Mouse (Mus musculus): ENCODE measurements at regions not wholly inside any gene's neighbourhood (a gene's known extent, or its start where the extent isn't known, plus 50 kb on each side); places are given as distances from the start of the nearest gene placed in this dataset.

DNA sequence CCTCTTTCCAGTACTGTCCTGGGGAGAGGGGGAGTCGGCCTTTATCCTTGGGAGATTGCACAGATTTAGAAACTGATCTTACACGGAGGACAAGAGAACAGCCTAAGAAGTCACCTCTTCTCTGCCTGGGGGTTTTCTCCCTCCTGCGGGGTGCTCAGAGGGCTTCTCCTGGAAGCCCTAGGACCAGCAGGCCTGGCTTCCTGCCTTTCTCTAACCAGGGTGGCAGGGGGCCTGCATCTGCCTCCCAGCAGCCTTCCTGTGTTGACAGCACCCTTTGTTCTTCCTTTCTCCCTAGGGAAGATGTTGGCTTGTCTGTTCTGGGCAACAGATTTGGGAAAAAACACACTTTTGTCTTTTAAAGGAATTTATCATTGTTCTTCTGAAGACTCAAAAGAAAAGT lies 153.0 kb upstream of the Tgfbr2 start:
- DNase-seq: peak; percentile 62

DNA sequence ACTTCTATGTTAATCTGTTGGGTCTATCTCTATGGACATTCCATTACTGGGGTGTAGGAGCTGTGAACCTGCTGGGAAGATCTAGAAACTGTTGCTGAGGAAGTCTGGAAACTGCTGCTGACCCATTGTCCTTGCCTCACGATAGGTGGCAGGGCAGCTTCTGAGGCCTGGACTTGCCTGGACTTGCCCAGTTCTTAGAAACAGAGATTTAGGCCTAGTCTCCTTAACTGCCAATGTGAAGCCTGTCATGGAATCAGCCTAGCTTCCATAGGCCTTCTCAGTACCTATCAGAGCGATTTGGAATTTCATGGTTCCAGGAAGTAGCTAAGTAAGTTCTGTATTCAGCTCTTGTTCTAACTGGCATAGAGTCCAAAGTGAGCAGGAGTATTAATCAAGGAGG lies 151.9 kb upstream of the Tgfbr2 start:
- DNase-seq: no peak

DNA sequence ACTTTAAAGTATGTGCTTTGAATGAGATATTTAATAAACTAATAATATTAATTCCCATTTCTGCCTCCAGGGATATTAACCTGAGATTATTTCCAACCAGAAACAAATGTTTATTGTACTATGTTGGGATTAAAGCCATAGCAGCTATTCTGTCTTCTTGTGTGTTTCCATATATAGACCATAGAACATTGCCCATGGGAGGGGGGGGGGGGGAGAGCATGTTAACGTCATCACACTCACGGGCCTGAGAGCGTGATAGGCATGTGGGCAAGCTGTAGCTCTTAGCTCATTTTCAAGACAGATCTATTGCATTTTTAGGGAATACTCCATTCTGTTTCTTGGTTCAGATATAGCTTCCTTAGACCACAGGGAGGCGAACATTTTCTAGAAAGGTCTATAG lies 149.8 kb upstream of the Tgfbr2 start:
- no peak for DNase-seq

DNA sequence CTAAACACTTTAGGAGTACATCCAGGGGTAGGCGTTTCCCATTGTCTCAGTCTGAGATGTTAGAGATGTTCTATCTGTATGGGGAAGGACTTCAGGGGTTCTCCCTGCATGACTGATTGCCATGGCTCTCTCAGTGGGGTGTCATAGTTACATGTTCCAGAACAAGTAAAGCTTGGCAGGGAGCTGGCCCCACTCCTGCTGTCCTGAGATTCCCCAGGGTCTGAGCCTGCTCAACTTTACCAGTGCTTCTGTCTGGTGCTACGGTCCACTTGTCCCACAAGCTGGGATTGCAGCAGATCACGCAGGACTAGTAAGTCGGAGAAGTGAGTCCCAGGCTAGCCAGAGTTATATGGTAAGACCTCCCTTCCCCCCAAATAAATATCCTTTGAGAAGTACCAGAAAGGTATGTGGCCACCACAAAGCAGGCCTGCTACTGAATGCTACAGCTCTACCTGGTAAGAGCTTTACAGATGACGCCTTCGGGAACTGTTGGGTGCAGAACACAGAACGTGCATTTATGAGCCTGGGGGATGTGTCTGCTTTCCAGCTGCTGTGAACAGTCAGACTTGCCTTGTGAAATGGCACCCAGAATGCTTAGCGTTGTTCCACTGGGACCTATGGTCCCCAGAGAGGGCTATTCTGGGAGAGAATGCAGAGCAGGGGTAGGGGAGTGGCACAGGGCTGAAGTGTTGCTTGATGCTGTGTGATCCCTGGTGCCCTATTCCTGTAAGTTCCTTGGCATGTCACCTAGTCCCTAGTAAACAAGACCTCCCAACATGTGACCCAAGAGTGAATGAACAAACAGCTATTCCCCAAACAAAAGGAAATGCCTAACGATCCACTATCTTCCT lies 148.9 kb upstream of the Tgfbr2 start:
- no peak for DNase-seq

DNA sequence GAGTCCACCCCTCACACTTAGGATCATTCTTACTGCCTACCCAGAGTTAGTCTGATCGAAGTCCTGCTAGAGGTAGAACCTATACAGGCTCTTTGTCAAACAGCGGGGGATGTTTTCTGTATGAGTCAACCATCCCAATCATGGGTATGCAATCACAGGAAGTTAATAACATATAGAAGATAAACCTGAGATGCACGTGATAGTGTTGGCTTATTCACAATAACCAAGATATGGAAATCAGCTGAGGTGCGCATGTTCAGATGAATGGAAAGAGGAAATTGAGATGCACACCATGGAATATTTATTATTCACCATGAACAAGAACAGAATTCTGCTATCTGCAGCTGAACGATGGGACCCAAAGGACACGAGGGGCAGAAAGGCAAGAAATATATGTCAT lies 146.7 kb upstream of the Tgfbr2 start:
- DNase-seq: no peak

DNA sequence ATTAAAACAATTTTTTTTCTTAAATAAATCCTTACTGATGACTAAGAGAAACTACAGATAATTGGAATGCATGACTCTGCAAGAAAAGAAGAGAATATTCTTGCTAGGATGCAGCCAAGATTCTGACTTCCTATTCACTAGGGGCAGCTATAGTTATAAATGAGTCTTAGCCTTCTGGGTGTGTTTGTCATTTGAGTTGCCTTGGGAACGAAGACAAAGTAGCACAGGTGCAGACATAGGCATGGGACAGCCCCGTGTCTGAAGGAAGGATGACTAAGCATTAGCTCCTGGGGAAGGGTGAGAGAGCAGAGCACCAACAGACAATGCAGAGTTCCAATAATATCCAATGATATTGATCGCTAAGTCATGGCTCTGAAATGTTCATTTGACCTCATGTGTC lies 144.3 kb upstream of the Tgfbr2 start:
- DNase-seq: no peak

DNA sequence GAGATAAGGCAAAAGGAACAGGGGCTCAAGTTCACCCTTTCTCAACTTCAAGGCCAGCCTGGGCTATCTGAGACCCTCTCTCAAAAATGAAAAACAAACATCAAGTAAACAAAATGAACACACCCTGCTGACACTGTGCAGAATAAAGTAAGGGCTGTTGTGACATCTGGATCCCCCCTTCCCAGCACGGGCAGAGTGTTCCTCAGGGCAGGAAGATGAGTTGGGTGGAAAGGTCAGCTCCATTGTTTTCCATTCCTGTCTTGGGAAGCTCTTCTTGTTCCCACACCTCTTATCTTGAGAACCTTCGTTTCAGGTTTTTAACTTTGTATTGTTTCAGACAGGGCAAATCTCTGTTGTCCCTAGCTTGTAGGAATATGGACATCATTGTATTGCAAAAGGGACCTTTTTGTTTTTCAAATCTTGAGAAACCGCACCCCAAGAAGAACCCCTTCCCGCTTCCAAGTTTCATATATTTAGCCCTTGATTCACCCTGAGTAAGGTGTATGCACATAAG lies 141.5 kb upstream of the Tgfbr2 start:
- DNase-seq: no peak

DNA sequence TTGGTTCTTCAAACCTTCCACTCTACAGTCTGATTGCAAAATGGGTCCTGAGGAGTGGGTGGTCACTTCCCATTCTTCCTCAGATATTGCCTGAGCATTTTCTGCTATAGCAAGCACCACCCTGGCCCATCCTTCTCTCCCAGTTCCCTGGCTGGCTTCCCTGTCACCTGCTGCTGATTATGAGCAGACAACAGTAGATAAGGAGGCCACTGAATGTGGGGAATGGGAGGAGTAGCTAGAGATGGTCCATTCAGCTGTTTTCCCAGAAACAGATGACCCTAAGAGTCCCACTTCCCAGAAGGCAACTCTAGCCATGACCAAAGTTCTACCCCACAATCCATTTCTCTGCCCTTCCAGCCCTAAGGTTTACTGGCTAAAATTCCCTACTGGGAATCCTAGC lies 139.6 kb upstream of the Tgfbr2 start:
- DNase-seq: no peak

DNA sequence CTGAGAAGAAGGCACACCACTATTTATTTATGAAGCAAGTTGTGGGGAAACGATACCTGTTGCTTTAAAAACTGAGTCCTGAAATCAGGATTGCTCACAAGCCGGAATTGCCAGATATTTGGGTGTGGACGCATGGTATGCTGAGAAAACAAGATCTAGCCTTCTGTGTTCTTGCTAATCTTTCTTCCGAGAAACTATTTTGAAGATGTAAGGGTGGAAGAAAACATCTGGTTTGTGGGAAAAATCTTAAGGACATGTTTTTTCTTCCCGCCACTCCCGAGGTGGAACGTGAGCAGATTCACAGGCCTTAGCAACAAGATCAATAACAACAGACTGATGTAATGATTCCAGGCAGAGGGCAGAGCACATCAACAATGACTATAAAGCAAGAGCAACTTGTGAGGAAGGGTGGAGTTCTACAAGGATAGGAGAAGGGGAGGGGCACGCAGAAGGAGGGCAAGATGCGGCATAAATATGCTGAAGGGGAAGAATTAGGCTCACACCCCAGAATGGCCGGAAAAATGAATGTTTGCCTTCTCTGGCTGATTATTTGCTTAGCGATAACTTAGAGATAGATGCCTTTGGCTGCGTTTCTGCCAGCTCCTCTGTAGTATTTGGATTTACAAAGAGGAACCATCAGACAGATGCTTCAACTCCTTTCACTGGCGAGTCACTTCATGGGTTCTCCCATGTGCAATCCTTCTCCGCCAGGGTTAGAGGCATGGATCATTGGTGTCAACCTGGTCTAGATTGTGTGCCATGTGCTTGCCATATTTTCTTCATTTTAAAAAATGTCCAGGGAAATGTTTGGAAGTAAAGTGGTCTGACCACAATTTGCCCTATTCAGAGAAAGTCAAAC lies 139.0 kb upstream of the Tgfbr2 start:
- DNase-seq: no peak

DNA sequence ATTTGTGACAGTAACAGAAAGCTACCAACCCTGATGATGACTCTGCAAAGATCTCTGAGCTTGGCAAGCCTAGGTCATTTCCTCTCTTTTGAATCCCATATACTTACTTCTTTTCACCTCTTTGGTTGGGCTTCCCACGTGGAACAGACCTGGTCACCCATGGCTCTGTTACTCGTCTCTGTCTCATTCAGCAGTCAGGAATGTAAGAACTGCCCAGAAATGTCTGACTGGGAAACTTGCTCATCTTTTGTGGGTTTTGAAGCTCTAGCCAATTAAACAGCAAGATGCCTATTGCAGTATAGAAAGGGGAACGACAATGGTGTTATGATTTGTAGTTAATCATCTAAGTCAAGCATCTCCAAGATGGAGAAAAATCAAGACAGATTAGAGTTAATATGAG lies 136.2 kb upstream of the Tgfbr2 start:
- DNase-seq: no peak

DNA sequence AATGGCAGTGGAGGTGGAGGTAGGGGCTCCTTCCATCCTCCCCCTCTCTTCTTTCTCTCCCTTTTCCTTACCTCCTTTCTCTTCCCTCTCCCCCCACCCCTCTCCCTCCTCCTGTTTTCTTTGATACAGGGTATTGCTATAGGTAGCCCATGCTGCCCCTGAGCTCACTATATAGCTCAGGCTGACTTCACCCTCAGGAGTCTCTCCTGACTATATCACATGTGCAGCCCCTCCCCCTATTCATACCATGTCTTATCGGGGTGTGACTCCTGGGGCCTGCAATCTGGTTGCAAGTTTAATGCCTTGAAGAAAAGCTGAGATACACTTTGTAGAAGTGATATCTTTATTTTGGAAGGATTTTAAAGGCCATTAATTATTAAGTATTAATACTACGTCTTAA lies 126.4 kb upstream of the Tgfbr2 start:
- no peak for DNase-seq

DNA sequence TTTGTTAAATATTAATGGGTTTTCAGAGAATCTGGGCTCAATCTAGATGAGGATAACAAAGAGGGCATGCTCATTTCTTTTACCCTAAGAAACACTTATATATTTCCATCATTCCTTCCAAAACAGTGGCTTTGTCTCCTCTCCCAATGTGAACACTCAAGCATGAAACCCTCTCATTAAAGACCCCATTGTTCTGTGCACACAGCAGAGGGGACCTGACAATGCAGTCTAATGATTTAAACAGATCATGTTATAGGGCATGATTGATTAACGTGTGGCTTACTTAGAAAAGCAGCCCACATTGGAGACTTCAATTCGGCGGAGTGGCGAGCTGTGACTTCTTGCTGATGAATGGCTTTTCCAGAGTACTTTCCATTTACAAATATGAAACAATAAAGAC lies 123.6 kb upstream of the Tgfbr2 start:
- DNase-seq: no peak

DNA sequence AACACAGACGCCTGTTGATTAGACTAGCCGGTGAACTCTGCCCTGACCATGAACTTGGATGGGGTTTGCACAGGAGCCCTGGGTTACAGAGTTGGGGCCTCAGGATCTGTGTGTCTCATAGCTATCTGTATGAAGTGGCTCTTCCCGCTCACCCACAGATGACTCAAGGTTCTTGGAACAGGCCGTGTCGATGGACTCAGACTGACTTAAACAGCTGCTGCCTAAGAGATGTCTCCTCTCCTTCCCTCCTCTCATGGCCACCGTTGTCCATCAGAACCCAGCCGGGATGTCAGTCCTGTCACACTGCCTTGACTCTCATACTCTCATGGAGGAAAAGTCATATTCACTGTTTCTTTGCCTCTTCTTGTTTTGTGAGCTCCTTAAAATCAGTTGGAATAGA lies 121.2 kb upstream of the Tgfbr2 start:
- DNase-seq: no peak

DNA sequence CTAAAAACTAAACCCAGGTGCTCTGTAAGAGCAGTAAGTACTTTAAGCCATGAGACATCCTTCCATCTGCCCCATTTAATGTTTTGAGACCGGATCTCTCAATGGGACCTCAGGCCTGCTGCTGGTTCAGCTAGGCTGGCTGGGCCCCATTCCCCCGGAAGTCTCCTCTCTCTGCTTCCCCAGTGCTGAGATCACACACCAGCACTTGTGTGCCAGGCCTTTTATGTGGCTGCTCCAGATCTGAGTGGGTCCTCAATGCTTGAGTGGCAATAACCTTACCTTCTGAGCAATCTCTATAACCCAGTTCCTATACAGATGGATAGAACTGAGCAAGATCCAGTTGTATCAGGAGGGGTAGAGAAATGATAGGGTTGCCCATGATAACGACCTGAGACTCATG lies 118.9 kb upstream of the Tgfbr2 start:
- DNase-seq: no peak

DNA sequence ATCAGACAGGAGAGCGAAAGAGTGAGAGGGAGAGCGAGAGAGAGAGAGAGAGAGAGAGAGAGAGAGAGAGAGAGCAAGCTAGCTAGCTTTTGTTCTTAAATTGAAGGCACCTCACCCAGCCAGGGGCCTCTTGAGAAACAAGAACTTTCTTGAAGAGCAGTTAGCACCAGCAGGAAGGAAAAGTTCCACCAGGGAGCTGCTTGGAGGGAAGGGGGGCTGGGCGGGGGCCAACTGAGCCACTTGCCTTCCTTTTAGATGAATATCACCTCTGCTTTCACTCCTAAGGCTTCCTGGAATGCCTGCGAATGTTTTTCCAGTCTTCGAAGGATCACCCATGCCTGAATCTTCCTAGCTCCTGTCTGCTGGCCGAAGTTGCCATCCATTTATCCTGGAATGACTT lies 118.0 kb upstream of the Tgfbr2 start:
- peak; percentile 38 for DNase-seq

DNA sequence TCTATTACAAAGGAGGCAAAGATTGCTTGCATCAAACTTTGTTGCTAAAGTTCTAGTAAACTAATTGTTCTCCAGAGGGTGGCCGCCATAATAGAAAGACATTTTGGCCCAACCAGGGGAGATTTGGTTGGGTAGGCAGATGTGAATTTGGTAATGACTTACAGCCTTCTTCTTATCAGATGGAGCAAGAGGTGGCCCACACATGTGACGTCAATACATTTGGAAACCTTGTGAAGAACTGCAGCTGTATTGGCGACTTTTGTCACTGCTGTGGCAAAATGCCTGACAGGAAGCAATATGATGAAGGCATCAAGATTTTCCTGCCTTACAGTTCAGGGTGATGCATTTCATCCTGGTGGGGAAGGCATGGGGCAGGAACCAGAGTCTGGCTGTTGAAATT lies 116.5 kb upstream of the Tgfbr2 start:
- DNase-seq: no peak

DNA sequence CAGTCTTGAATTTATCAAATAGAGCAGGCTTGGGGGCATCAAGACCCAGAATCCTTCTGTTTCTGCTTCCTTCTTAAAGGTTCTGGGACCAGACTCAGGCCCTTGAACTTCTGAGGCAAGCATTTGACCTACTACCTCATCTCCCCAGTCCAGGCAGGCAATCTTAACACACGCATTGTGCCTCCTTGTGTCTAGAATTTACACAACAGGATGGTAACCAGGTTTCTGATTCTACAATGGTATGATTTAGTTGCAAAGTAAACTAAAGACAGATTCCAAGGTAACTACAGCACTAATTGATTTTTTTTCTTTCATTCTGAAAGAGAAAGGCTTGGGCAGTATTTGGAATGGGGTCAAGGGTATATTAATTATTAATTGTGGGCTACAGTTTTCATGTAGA lies 115.7 kb upstream of the Tgfbr2 start:
- DNase-seq: no peak

DNA sequence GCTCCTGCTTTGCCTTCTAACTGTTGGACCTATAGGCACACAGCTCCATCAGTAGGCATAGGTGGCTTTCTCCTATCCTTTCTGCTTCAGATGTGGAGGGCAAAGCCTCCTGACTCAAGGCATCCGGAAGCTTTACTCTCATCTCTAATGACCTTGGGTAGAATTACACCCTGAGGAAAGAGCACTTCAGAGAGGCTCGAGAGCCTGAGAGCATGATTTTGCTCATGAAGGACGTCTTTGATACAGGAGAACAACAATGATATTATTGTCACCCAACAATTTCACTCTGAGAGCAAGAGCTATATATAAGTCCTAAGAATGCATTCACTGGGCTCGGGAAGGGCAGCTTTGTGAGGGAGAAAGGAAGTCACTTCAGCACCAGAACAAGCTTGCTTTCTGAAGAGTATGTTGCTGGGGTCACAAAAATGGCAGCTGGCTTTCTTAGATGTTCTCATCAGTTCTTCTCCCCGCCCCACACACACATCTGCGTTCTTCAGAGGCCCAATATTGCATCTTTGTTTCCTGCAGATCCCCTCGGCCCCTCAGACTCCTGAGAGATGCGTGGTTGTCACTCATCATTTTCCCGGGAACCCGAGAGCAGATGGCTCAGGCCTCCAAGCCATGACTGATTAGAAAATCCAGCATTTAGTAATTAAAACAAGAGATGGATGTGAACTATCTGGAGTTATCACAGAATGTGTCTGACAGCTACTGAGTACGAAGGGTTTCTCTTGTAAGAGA lies 110.7 kb upstream of the Tgfbr2 start:
- DNase-seq: no peak

DNA sequence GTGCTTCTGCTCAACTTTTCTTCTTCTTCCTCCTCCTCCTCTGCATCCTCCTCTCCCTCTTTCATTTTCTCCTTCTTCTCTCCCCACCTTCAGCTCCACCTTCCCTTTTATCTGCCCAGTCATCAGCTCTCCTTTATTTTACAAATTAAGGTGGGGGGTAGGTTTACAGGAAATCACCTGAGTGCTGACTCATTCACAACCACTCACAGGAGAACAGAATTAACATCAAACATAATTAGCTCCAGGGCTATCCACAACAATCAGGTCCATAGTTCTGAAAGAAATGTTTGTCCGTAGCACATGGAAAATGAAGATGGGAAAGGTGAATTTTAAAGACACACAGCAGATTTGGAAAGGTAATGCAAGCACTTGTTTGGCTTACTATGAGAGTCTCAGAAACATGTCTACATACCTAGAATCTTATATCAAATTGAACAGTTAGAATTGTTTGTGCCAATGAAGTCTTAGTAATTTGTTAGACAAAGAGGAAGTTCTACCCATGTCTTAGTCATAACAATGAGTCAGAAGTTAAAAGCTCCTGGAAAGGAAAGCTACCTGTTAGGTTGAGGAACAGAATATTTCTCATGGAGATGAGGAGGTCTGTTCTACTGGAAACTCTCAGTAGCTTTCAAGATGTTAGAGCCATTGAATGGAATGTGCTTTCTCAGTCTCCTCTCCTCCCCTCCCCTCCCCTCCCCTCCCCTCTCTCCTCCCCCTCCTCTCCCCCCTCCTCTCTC lies 108.8 kb upstream of the Tgfbr2 start:
- DNase-seq: no peak

DNA sequence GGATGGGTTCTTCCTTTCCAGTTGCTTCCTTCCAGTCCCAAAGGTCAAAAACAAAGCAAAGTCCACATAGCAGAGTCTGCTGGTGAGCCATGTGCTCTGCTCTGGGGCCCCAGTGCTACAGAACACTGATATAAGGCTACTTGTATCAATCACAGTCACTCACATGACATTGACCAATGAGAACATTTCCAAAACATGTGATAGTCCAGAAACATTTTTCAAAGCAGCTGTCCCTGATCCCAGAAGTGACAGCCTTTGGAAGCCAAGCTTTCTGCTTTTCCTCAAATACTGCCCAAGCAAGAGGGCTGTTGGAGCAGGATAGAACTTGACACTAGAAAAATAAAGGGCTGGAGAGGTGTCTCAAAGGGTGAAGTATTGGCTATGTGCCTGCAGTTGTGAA lies 106.5 kb upstream of the Tgfbr2 start:
- DNase-seq: peak; percentile 52

DNA sequence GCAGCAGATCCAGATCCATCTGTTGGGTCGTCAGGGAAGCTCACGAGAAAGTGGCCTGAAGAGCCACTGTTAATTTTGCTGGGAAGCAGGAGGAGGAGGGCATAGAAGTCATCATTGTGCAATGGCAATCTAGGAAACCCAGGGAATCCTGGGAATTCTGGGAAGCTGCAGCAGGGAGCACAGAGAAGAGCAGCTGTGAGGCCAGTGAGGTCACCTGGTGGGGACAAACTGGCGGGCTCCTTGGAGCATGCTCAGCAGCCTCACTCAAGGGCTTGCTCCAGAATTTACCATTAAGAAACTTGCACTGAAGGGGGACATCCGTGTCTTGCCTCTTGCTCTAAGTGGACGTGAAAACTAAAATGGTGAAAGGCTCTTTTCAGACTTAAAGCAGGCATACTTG lies 105.0 kb upstream of the Tgfbr2 start:
- no peak for DNase-seq

DNA sequence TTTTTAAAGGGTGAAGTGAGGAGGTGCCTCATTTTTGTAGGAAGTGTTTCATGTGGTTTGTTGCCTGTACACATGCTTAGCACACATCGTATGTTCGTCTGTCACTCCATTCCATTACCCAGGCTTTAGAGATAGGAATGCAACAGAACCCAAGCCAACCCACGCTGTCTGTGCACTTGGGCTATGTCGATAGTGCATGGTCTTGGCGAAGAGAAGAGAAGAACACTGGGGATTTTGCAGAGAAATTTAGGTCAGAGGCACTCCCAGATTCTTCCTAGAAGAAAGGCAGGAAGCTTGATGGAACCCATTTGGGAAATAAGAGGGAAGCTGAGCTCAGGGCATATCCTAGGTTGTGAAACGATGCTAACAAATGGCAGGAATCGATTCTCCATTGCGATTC lies 103.7 kb upstream of the Tgfbr2 start:
- DNase-seq: no peak

DNA sequence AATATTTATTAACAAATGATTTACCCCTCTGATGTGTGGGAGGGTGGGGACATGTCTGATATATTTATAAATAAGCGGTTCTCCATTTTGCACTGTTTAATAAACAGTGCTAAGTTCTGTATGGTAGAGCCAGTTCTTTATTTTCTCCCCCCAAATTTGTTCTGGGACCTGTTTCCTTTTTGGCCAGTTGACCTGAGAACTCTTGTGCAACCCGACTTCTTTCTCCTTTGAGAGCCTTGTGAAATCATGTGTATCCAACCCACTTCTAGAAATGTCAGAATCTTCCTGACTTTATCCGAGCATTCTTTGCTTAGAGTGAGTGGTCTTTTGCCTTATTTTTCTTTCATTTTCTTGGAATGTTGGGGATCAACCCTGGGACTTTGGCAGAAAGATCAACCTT lies 102.6 kb upstream of the Tgfbr2 start:
- no peak for DNase-seq
